Mouse (Mus musculus): Measurements from ENCODE around the gene Cchcr1.
"Not testable (repeated sequence)": the region's sequence is repeated elsewhere in the genome, so short reads cannot be mapped to it uniquely, and the experiment has no call there.

The Cchcr1 gene

GRCm38 (mm10) chr17:35516652-35517500, at the start of gene Cchcr1, which contains the start of gene Tcf19:
Cchcr1 (plus strand) TSS chr17:35517100.
Tcf19 (minus strand) TSS chr17:35516824.
- DNase-seq (ENCODE audit: low spot score), result peak; percentile 99

- not testable (repeated sequence) for DNase-seq (ENCODE audit: low spot score)
These were observed 48.0 kb upstream of the Cchcr1 start for GRCm38 (mm10) chr17:35468936-35469335.

- peak; percentile 80 for DNase-seq (ENCODE audit: low spot score)
These were observed 46.8 kb upstream of the Cchcr1 start, which contains the start of gene H2-Q10 for GRCm38 (mm10) chr17:35469842-35470751. H2-Q10 (plus strand) TSS chr17:35470089.

- DNase-seq (ENCODE audit: low spot score), result no peak
These were observed 32.8 kb upstream of the Cchcr1 start for GRCm38 (mm10) chr17:35484066-35484465.

GRCm38 (mm10) chr17:35485702-35486101, 31.2 kb upstream of the Cchcr1 start:
- DNase-seq (ENCODE audit: low spot score), result peak; percentile 65

- DNase-seq (ENCODE audit: low spot score), result no peak
These were observed 30.2 kb upstream of the Cchcr1 start for GRCm38 (mm10) chr17:35486726-35487125.

- DNase-seq (ENCODE audit: low spot score), result no peak
These were observed 28.9 kb upstream of the Cchcr1 start for GRCm38 (mm10) chr17:35488041-35488440.

- DNase-seq (ENCODE audit: low spot score), result no peak
These were observed 26.6 kb upstream of the Cchcr1 start for GRCm38 (mm10) chr17:35490320-35490719.

GRCm38 (mm10) chr17:35497124-35497523, 19.8 kb upstream of the Cchcr1 start:
- DNase-seq (ENCODE audit: low spot score), result no peak

- DNase-seq (ENCODE audit: low spot score), result no peak
These were observed 14.7 kb upstream of the Cchcr1 start for GRCm38 (mm10) chr17:35502226-35502625.

GRCm38 (mm10) chr17:35502762-35503161, 14.1 kb upstream of the Cchcr1 start:
- DNase-seq (ENCODE audit: low spot score), result no peak

GRCm38 (mm10) chr17:35503849-35504248, 13.1 kb upstream of the Cchcr1 start:
- DNase-seq (ENCODE audit: low spot score), result no peak

- DNase-seq (ENCODE audit: low spot score), result no peak
These were observed 12.0 kb upstream of the Cchcr1 start for GRCm38 (mm10) chr17:35504628-35505481.

GRCm38 (mm10) chr17:35505776-35506175, 11.1 kb upstream of the Cchcr1 start, which contains the start of gene Pou5f1:
Pou5f1 (plus strand) TSS chr17:35506018.
- no peak for DNase-seq (ENCODE audit: low spot score)

- no peak for DNase-seq (ENCODE audit: low spot score)
These were observed 10.0 kb upstream of the Cchcr1 start for GRCm38 (mm10) chr17:35506881-35507280.

GRCm38 (mm10) chr17:35507556-35508260, 9.2 kb upstream of the Cchcr1 start:
- DNase-seq (ENCODE audit: low spot score), result no peak

- not testable (repeated sequence) for DNase-seq (ENCODE audit: low spot score)
These were observed 8.6 kb upstream of the Cchcr1 start for GRCm38 (mm10) chr17:35508279-35508678.

GRCm38 (mm10) chr17:35509284-35509683, 7.6 kb upstream of the Cchcr1 start:
- peak; percentile 32 for DNase-seq (ENCODE audit: low spot score)

GRCm38 (mm10) chr17:35512916-35513626, 3.8 kb upstream of the Cchcr1 start:
- no peak for DNase-seq (ENCODE audit: low spot score)

- peak; percentile 37 for DNase-seq (ENCODE audit: low spot score)
These were observed 3.0 kb upstream of the Cchcr1 start for GRCm38 (mm10) chr17:35513886-35514285.

All from yolk sac, embryonic 10.5 days (tissue).